Mouse (Mus musculus): Measurements from ENCODE around the gene Dnajc13.

DNA sequence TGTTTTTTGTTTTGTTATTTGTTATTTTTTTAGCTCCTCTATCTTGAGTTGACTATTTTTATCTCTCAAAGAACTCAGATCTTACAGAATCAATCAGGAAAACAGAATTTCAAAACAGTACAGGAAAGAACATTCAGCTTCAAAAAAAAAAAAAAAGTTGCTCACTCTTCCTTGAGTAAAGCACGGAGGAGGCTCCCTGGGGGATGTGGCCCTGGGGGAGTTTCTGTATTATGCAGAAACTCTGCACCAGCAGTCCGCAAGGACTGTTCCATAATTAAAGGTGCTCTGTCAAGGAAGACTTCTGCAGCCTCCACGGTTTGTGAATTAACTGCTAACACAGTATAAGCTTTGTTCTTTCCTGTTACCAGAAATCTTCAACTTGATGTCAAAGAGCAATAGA is 161.3 kb downstream of the Dnajc13 start:
- TF ChIP-seq CTCF (IDR thresholded peaks at IDR 0.05; ENCODE audit: insufficient read depth, low read length): no peak
- TF ChIP-seq POLR2A (IDR thresholded peaks at IDR 0.05; ENCODE audit: borderline replicate concordance, extremely low read depth, low read depth, low read length): no peak
